Mouse (Mus musculus): ENCODE measurements around the gene Chrm2.

DNA sequence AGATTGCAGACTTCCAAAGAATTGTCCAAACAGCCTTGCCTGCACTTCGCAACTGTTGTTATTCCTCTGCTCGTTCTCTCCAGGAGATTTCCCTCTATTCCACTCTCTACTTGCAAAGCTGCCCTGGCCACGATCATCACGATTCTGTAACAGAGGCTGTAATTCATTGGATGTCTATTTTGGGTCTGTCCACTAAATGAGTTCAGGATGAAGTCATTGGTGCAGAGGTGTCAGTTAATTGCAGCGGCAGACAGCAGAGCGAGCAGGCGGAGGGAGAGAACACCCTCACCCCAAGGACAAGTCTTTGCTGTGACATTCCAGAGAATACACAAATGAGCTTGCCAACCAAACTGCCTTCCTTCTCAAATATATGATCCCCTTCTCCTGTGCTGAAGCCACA lies 120.1 kb downstream of the Chrm2 start:
- TF ChIP-seq EP300 (IDR thresholded peaks at IDR 0.05) (no peak), CTCF (IDR thresholded peaks at IDR 0.05) (no peak)
